Mouse (Mus musculus): ENCODE measurements around the gene Snorc. TPM values are rescaled to one million over a fixed set of nuclear protein-coding genes. Genes with fewer than 3 reads are reported as not detected.

Snorc gene
- polyA plus RNA-seq, 1 experiment from 2014 or later = 1.1 TPM

DNA sequence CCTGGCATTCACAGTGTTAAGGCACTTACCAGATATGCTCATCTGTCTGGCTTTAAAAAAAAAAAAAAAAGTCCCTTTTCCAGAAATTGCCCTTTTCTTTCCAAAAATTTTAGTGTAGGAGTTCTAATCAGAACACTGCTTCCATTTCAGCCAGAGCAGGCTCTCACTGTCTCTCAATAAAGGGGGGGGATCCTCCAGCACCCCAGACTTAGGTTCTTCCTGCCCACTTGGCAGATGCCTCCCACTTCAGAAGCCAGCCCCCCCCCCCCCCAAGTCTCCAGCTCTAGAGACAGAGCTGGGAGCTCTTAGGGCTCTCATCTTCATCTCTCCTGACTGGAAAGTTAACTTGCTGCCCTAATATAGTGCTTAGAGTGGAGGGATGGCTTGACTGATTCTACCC is 50.4 kb downstream of the Snorc start:
- no peaks in the 10 kb centered on the region for H3K36me3 ChIP-seq (replicated peaks)
- H3K9ac ChIP-seq = no peak overlapping the region
- no peak overlapping the region for H3K4me3 ChIP-seq
- no peaks in the 10 kb centered on the region for H3K9me3 ChIP-seq
- H3K4me2 ChIP-seq = peak overlapping the region; percentile 21; the same call in 1 of the 2 replicates
- no peaks in the 10 kb centered on the region for H3K27me3 ChIP-seq (replicated peaks)
- H3K4me1 ChIP-seq = peaks cover 4% of the 10 kb centered on the region; the same call in 1 of the 2 replicates
- no peak for ATAC-seq (replicated peaks)
- H3K27ac ChIP-seq = no peak overlapping the region

DNA sequence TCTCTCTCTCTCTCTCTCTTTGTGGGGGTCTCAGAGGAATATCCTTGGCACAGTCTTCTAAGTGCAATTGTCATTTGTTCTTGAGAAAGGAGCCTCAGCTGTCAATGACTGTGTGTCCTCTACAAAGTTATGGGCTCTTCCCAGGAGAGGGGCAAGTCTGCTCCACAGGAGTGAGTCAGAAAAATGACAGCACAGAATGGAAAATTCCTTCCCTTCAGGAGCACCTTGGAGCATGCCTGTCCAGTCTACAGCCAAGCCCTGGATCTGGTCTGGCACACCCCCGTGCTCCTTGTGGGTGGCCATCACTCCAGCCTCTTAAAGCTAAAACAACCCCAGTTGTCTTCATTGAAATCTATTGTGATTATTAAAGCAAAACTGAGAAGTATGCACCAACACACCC is 51.5 kb downstream of the Snorc start:
- no peaks in the 10 kb centered on the region for H3K27me3 ChIP-seq (replicated peaks)
- H3K4me3 ChIP-seq = no peak overlapping the region
- H3K27ac ChIP-seq = no peak overlapping the region
- no peaks in the 10 kb centered on the region for H3K36me3 ChIP-seq (replicated peaks)
- no peaks in the 10 kb centered on the region for H3K9me3 ChIP-seq
- 67% methylated on average over 1 of the region's 1 CpGs for WGBS
- ATAC-seq (replicated peaks) = no peak
- H3K4me1 ChIP-seq = peaks cover 4% of the 10 kb centered on the region; the same call in 1 of the 2 replicates
- H3K4me2 ChIP-seq = no peak overlapping the region
- H3K9ac ChIP-seq = no peak overlapping the region

DNA sequence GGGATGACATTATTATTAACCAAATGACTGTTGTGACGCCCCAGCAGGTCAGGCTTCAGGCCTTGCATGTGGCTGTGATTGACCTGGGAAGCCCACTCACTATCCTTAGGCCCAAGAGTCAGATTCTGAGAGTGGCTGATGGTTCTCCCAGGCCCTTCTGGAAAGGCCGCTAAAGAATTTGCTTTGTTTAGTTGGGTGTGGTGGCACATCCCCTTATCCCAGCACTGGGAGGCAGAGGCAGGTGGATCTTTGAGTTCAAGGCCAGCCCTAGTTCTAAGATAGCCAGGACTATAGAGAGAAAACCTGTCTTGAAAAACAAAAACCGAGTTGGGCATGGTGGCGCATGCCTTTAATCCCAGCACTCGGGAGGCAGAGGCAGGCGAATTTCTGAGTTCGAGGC is 55.0 kb downstream of the Snorc start:
- no peak for ATAC-seq (replicated peaks)
- Histone ChIP-seq H3K4me2 (no peak overlapping the region), H3K4me3 (no peak overlapping the region), H3K36me3 (replicated peaks) (no peaks in the 10 kb centered on the region), H3K9me3 (no peaks in the 10 kb centered on the region), H3K27ac (no peak overlapping the region), H3K9ac (no peak overlapping the region), H3K27me3 (replicated peaks) (no peaks in the 10 kb centered on the region), H3K4me1 (peaks cover 4% of the 10 kb centered on the region; the same call in 1 of the 2 replicates)
- WGBS = 91% methylated on average over 7 of the region's 7 CpGs

Other genes with a start within 250 kb of the Snorc start
- 0.58 and 1.2 TPM in 2 replicates for gene Efhd1, start 205.9 kb upstream of the Snorc start, polyA plus RNA-seq (2015; fragmentation: Nextera tagmentation; extraction: Ambion mirVana)
- gene Gigyf2, start 143.3 kb upstream of the Snorc start, polyA plus RNA-seq (2015; fragmentation: Nextera tagmentation; extraction: Ambion mirVana) = 65.9 and 72.9 TPM in 2 replicates
- gene Kcnj13, start 75.5 kb upstream of the Snorc start, polyA plus RNA-seq (2015; fragmentation: Nextera tagmentation; extraction: Ambion mirVana) = 7.6 and 8.1 TPM in 2 replicates
- 0.15 and 0.46 TPM in 2 replicates for gene Neu2, start 39.6 kb downstream of the Snorc start, polyA plus RNA-seq (2015; fragmentation: Nextera tagmentation; extraction: Ambion mirVana)
- 22.1 and 24.4 TPM in 2 replicates for gene Ngef, start 103.6 kb downstream of the Snorc start, polyA plus RNA-seq (2015; fragmentation: Nextera tagmentation; extraction: Ambion mirVana)
- gene Inpp5d, start 150.0 kb downstream of the Snorc start, polyA plus RNA-seq (2015; fragmentation: Nextera tagmentation; extraction: Ambion mirVana) = 4.8 and 5.4 TPM in 2 replicates

Data from midbrain, embryonic 15.5 days (tissue).